Mouse (Mus musculus) heart, adult 2 months (tissue): ENCODE measurements around the gene Ghrh. TPM values are rescaled to one million over a fixed set of nuclear protein-coding genes. Genes with fewer than 3 reads are reported as not detected.

Experiments used
- DNase-seq, 2 experiments: peaks; one replicate each; pipeline ENCODE4 v3.0.0; 2021
- H3K27ac ChIP-seq: fragments of 200-600 bp; 2 replicates; pipeline ENCODE4 v1.8.1; 2022
- H3K27me3 ChIP-seq: fragments of 200-500 bp; 2 replicates; pipeline ENCODE4 v1.6.1; 2012; ENCODE audit warnings: mild to moderate bottlenecking, low read length, inconsistent platforms, mixed read lengths; ENCODE audit not compliant: control insufficient read depth, insufficient read depth
- H3K36me3 ChIP-seq: fragments of 200-500 bp; 2 replicates; pipeline ENCODE4 v1.6.1; 2012; ENCODE audit warnings: low read length, inconsistent platforms; ENCODE audit not compliant: control insufficient read depth, insufficient read depth
- H3K4me1 ChIP-seq: fragments of 200-500 bp; 2 replicates; pipeline ENCODE4 v1.6.1; 2011; ENCODE audit warnings: low read length; ENCODE audit not compliant: control insufficient read depth, insufficient read depth
- H3K4me3 ChIP-seq: fragments of 200-600 bp; 2 replicates; pipeline ENCODE4 v1.8.1; 2022
- H3K79me2 ChIP-seq: fragments of 200-500 bp; replicated peaks from 2 replicates; pipeline ENCODE4 v1.6.1; 2012; ENCODE audit warnings: mild to moderate bottlenecking, inconsistent platforms, low read length, moderate library complexity, mixed read lengths; ENCODE audit not compliant: control insufficient read depth, insufficient read depth
- H3K9ac ChIP-seq: fragments of 200-500 bp; 2 replicates; pipeline ENCODE4 v1.6.1; 2012; ENCODE audit warnings: low read depth, mild to moderate bottlenecking, control low read depth, inconsistent platforms, low read length, mixed read lengths
- CTCF ChIP-seq: fragments of 200-600 bp; IDR thresholded peaks from 2 replicates; pipeline ENCODE4 v1.8.1; 2022; ENCODE audit warnings: antibody characterized with exemption, mild to moderate bottlenecking, moderate library complexity
- EP300 ChIP-seq: fragments of 200-500 bp; IDR thresholded peaks from 2 replicates; pipeline ENCODE4 v1.6.1; 2011; ENCODE audit warnings: low read depth, low read length, control low read depth; ENCODE audit not compliant: insufficient read depth
- POLR2A ChIP-seq: fragments of 200-500 bp; IDR thresholded peaks from 2 replicates; pipeline ENCODE4 v1.6.1; 2011; ENCODE audit warnings: mild to moderate bottlenecking, low read depth, low read length, control low read depth; ENCODE audit not compliant: insufficient read depth
- WGBS: fragments of 180-500 bp; shearing (Covaris S2); methylation state at CpG from one replicate; pipeline ENCODE4 v1.1.7; 2018; 5-methylcytosine and 5-hydroxymethylcytosine counted together
- intact Hi-C: fragments of 180-260 bp; cut with DNase I; formaldehyde crosslinking; loops from one replicate; pipeline ENCODE4 v1.15.1; 2025
- polyA plus RNA-seq: library from polyadenylated mRNA; depleted of rRNA; stranded (reverse); fragments of >200 nt; gene quantifications from 2 replicates; pipeline ENCODE4 v1.2.3, GENCODE M21; 2012
- total RNA-seq, 2 experiments: library from RNA; stranded (reverse); gene quantifications; 2 replicates each; pipeline ENCODE4 v1.2.3; 2021

The Ghrh gene
- total and polyA plus RNA-seq, 3 experiments, result not detected

DNA sequence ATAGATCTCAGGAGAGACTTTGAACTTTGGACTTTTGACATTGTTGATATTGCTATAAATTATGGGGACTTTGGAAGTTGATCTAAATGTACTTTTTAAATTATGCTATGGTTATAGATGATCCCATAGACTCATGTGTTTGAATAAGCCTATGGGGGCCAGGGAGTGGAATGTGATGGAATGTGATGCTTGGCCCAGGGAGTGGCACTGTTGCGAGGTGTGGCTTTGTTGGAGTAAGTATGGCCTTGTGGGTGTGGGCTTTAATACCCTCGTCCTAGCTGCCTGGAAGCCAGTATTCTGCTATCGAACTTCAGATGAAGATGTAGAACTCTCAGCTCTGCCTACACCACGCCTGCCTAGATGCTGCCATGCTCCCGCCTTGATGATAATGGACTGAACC, 12.7 kb upstream of the Ghrh start:
- intact Hi-C loops, result no loop called here

DNA sequence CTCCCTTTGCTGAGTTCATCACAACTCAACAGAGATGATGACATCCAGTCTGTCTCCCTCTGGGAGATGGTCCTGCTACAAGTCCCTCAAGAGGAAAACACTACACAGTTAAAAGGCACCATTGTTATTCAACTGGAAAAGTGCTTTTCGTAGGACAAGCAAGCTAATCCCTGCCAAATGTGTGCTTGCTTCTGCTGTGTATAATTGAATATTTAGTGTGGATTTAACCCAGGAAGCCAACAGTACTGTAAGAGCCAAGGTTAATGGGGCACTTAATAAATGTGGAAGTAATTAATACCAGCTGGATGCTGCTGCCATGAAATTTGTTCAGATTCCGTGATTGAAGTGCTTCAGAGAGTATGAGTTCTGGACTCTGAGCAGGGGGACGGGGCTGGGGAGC, 6.8 kb upstream of the Ghrh start:
- intact Hi-C loops, result no loop called here
- DNase-seq, result no peak
- no peaks in the 10 kb centered on the region for H3K79me2 ChIP-seq
- no peaks in the 10 kb centered on the region for H3K27me3 ChIP-seq
- TF ChIP-seq POLR2A (no peak), EP300 (no peak), CTCF (no peak)
- 65% methylated on average over 3 of the region's 3 CpGs for WGBS
- no peaks in the 10 kb centered on the region for H3K36me3 ChIP-seq
- H3K4me1 ChIP-seq, result no peaks in the 10 kb centered on the region
- no peak overlapping the region for H3K9ac ChIP-seq
- H3K4me3 ChIP-seq, result no peak overlapping the region
- H3K27ac ChIP-seq, result no peak overlapping the region

More for the DNA sequence above, 12.7 kb upstream of the Ghrh start:
- H3K4me3 ChIP-seq, result no peak overlapping the region
- no peaks in the 10 kb centered on the region for H3K27me3 ChIP-seq
- no peak overlapping the region for H3K9ac ChIP-seq
- no peak for DNase-seq
- 77% methylated on average over 5 of the region's 5 CpGs for WGBS
- no peaks in the 10 kb centered on the region for H3K36me3 ChIP-seq
- TF ChIP-seq POLR2A, result no peak
- TF ChIP-seq EP300, result no peak
- TF ChIP-seq CTCF, result no peak
- no peak overlapping the region for H3K27ac ChIP-seq
- no peaks in the 10 kb centered on the region for H3K4me1 ChIP-seq
- H3K79me2 ChIP-seq, result no peaks in the 10 kb centered on the region

DNA sequence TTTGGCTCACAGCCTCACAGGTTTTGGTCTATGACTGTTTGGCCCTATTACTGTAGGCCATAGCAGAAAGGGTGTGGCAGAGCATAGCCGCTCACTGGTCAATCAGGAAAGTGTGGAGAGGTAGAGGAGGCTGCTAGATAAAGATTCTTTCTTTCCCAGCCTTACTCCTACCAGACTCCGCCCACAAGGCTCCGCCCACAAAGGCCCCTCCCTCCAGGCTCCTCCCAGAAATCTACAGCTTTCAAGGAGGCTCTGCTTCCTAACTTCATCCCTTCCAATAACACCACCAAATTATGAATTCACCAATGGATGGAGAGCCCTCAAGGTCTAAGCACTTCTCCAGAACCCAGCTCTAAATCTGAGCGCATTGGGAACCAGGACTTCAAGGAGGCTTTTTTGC, 5.9 kb upstream of the Ghrh start:
- no peaks in the 10 kb centered on the region for H3K36me3 ChIP-seq
- no peaks in the 10 kb centered on the region for H3K27me3 ChIP-seq
- no peak overlapping the region for H3K4me3 ChIP-seq
- H3K9ac ChIP-seq, result no peak overlapping the region
- no peaks in the 10 kb centered on the region for H3K4me1 ChIP-seq
- no peak for TF ChIP-seq CTCF
- no peak for TF ChIP-seq EP300
- TF ChIP-seq POLR2A, result no peak
- intact Hi-C loops, result no loop called here
- 67% methylated on average over 4 of the region's 4 CpGs for whole genome bisulfite sequencing
- no peaks in the 10 kb centered on the region for H3K79me2 ChIP-seq
- no peak for DNase-seq
- H3K27ac ChIP-seq, result no peak overlapping the region

DNA sequence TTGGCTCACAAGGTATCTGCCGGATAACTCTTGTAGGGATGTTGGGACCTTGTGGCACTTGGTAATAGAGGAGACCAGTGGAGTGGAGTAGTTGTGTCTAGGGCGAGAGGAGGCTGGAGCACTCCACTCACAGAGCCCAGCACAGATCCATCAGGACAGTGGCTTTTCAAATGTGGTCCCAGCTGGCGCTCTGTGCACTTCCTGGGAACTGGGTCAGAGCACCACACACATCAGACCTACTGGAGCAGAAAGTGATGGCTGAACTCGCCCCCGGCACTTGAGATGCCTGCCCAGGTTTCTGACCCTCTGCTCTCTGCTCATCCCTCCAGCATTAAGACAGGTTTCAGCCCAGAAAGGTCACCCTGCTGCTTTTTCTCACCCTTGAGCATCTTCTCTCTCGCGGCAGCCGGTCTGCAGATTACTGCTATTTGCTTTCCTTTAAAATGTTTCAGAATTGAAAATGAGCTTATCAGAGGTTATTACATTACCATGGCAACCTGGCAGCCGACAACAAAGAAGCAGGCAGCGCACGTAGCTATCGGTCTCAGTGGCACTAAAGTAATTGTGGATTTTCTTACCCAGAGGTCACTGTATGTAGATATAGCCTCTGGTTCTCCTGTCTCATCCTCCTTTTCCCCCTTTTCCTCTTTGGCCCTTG, 1.9 kb upstream of the Ghrh start:
- 63% methylated on average over 12 of the region's 12 CpGs for WGBS
- Histone ChIP-seq H3K79me2 (no peaks in the 10 kb centered on the region), H3K4me3 (no peak overlapping the region), H3K36me3 (no peaks in the 10 kb centered on the region), H3K9ac (no peak overlapping the region), H3K27me3 (no peaks in the 10 kb centered on the region), H3K4me1 (no peaks in the 10 kb centered on the region), H3K27ac (no peak overlapping the region)
- TF ChIP-seq POLR2A (no peak), EP300 (no peak), CTCF (no peak)
- DNase-seq, result no peak
- intact Hi-C loops, result no loop called here

DNA sequence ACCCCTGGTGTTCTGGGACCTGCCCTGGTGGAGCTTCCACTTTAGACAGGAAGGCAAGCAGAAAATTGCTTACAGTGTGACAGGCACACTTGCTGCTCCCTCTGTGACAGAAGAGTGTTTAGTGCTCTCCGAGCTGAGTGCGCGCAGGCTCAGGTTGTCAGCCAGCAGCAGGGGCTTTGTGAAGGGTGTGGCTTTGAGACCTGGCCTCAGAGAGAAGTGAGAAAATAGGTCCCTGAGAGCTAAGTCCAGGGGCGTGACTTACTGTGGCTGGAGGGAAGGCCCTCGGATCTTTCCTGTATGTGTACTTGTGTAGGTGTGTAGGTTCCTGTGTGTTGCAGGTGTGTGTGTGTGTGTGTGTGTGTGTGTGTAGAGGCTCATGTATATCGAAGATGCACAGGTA, 4.0 kb downstream of the Ghrh start:
- Histone ChIP-seq H3K9ac (no peak overlapping the region), H3K79me2 (no peaks in the 10 kb centered on the region), H3K27me3 (no peaks in the 10 kb centered on the region), H3K4me3 (no peak overlapping the region), H3K4me1 (no peaks in the 10 kb centered on the region), H3K27ac (no peak overlapping the region), H3K36me3 (no peaks in the 10 kb centered on the region)
- no peak for DNase-seq
- WGBS, result 83% methylated on average over 6 of the region's 6 CpGs
- intact Hi-C loops, result no loop called here
- TF ChIP-seq POLR2A, result no peak

DNA sequence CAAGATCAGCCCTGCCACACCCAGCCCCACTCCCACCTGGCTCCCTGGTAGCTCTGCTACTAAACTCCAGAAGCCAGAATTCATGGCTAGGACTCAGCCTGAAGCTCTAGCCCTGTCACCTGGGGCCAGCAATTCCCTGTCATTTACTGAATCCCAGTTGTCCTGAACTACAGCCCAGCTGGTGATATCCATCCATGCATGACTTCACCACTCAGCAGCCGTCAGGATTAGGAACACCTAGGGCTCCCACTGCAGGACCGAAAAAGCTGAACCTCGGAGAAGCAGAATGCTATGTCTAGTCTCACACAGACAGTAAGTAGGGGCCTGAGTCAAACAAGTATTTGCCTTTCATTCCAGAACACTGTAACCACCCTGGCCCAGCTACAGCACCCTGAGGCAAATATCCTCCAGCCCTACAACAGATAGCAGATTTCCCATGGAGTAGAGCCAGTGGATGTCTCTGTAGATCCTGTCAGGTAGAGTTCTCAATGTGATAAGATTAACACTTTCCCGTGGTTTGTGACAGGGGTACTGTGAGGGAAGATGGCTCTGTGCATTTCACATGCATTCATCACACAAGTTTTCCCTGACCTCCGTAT, 4.9 kb downstream of the Ghrh start:
- TF ChIP-seq EP300 (no peak), POLR2A (no peak), CTCF (no peak)
- H3K27ac ChIP-seq, result no peak overlapping the region
- no peak overlapping the region for H3K4me3 ChIP-seq
- 64% methylated on average over 5 of the region's 5 CpGs for WGBS
- H3K27me3 ChIP-seq, result no peaks in the 10 kb centered on the region
- no peaks in the 10 kb centered on the region for H3K79me2 ChIP-seq
- no peaks in the 10 kb centered on the region for H3K4me1 ChIP-seq
- intact Hi-C loops, result no loop called here
- DNase-seq, result no peak
- H3K36me3 ChIP-seq, result no peaks in the 10 kb centered on the region
- H3K9ac ChIP-seq, result no peak overlapping the region
